Mouse (Mus musculus) heart, embryonic 14.5 days (tissue): ENCODE results near the gene Unc13d. TPM values are rescaled to one million over a fixed set of nuclear protein-coding genes. Genes with fewer than 3 reads are reported as not detected.

Experiments used
- ATAC-seq: fragments of 200-750 bp; cut with Nextera tagmentation; 2 replicates; pipeline ENCODE4 v1.8.0; 2017; ENCODE audit warnings: low read depth, moderate TSS enrichment; ENCODE audit not compliant: insufficient number of reproducible peaks, insufficient read depth, low FRiP score
- H3K27ac ChIP-seq, 2 experiments: fragments of 200-500 bp in 1 of 2; fragments of 300-500 bp in 1 of 2; sonication (generic) in 1 of 2; replicated peaks in 1 of 2; 2 replicates each; pipeline ENCODE4 v1.5.1; 2012 to 2014; ENCODE audit warnings: low read depth in 2 of 2, low read length in 2 of 2, control low read depth in 1 of 2, mild to moderate bottlenecking in 1 of 2, mixed read lengths in 1 of 2; ENCODE audit not compliant: control insufficient read depth in 1 of 2, insufficient read depth in 1 of 2
- H3K27me3 ChIP-seq: fragments of 300-500 bp; sonication (generic); 2 replicates; pipeline ENCODE4 v1.6.1; 2014; ENCODE audit warnings: mild to moderate bottlenecking, low read length, control low read depth; ENCODE audit not compliant: control insufficient read depth, insufficient read depth
- H3K36me3 ChIP-seq: fragments of 300-500 bp; sonication (generic); 2 replicates; pipeline ENCODE4 v1.6.1; 2014; ENCODE audit warnings: mild to moderate bottlenecking, control low read depth, low read length, mixed read lengths; ENCODE audit not compliant: control insufficient read depth, insufficient read depth
- H3K4me1 ChIP-seq, 2 experiments: fragments of 200-500 bp in 1 of 2; fragments of 300-500 bp in 1 of 2; sonication (generic) in 1 of 2; 2 replicates each; pipeline ENCODE4 v1.6.1; 2012 to 2014; ENCODE audit warnings: low read length in 2 of 2, control low read depth in 1 of 2, mixed read lengths in 1 of 2; ENCODE audit not compliant: control insufficient read depth in 2 of 2, insufficient read depth in 2 of 2
- H3K4me2 ChIP-seq: fragments of 300-500 bp; sonication (generic); 2 replicates; pipeline ENCODE4 v1.6.1; 2014; ENCODE audit warnings: mild to moderate bottlenecking, low read length
- H3K4me3 ChIP-seq, 2 experiments: fragments of 200-500 bp in 1 of 2; fragments of 300-500 bp in 1 of 2; sonication (generic) in 1 of 2; 2 replicates each; pipeline ENCODE4 v1.5.1; 2012 to 2014; ENCODE audit warnings: low read length in 2 of 2, mild to moderate bottlenecking in 2 of 2, control low read depth in 1 of 2, low read depth in 1 of 2, moderate library complexity in 1 of 2; ENCODE audit not compliant: control insufficient read depth in 1 of 2, insufficient read depth in 1 of 2
- H3K9ac ChIP-seq: fragments of 300-500 bp; sonication (generic); 2 replicates; pipeline ENCODE4 v1.6.1; 2014; ENCODE audit warnings: mild to moderate bottlenecking, low read length
- H3K9me3 ChIP-seq: fragments of 300-500 bp; sonication (generic); 2 replicates; pipeline ENCODE4 v1.6.1; 2016; ENCODE audit warnings: low read length, control low read depth; ENCODE audit not compliant: control insufficient read depth
- WGBS: fragments of 180-500 bp; shearing (Covaris S2); extraction: QIAGEN DNeasy Blood & Tissue Kit; methylation state at CpG from one replicate; pipeline ENCODE4 v1.1.7; 2014; 5-methylcytosine and 5-hydroxymethylcytosine counted together
- polyA plus RNA-seq: library from polyadenylated mRNA; unstranded; fragments of >200 nt; fragmentation: Nextera tagmentation; extraction: Ambion mirVana; gene quantifications from 2 replicates; pipeline ENCODE4 v1.2.1, GENCODE M21; 2014

Gene Unc13d
- polyA plus RNA-seq, 1 experiment from 2014 or later: 0.69 TPM

GRCm38 (mm10) chr11:116106154-116106962, 28.6 kb upstream of the Unc13d start:
- Histone ChIP-seq H3K27ac (peak overlapping the region; percentile 24 to 83; a peak in 2 of 4 replicates), H3K4me1 (peaks cover 54 to 74% of the 10 kb centered on the region in 2 experiments), H3K9me3 (no peaks in the 10 kb centered on the region), H3K9ac (peak overlapping the region; percentile 95), H3K4me3 (peak overlapping the region in 1 of 2 experiments; percentile 88; a peak in 1 of 4 replicates), H3K27me3 (no peaks in the 10 kb centered on the region), H3K4me2 (peak overlapping the region; percentile 79), H3K36me3 (peaks cover 28% of the 10 kb centered on the region)
- no peak for ATAC-seq
- 42% methylated on average over 32 of the region's 32 CpGs for WGBS

GRCm38 (mm10) chr11:116105065-116105464, 27.3 kb upstream of the Unc13d start:
- Histone ChIP-seq H3K4me1 (peaks cover 63 to 81% of the 10 kb centered on the region in 2 experiments), H3K4me2 (no peak overlapping the region), H3K27ac (peak overlapping the region in 1 of 2 experiments; percentile 98; a peak in 2 of 4 replicates), H3K9me3 (no peaks in the 10 kb centered on the region), H3K9ac (peak overlapping the region; percentile 69), H3K36me3 (peaks cover 28% of the 10 kb centered on the region), H3K27me3 (no peaks in the 10 kb centered on the region), H3K4me3 (no peak overlapping the region)
- 78% methylated on average over 2 of the region's 2 CpGs for WGBS
- ATAC-seq: no peak

- Histone ChIP-seq H3K4me2 (peak overlapping the region; percentile 41), H3K27me3 (no peaks in the 10 kb centered on the region), H3K36me3 (peaks cover 28% of the 10 kb centered on the region), H3K9me3 (no peaks in the 10 kb centered on the region), H3K4me3 (no peak overlapping the region), H3K9ac (peak overlapping the region; percentile 69), H3K4me1 (peaks cover 73 to 90% of the 10 kb centered on the region in 2 experiments), H3K27ac (peak overlapping the region; percentile 97 to 98)
- ATAC-seq: peak; percentile 78
- 22% methylated on average over 13 of the region's 14 CpGs for WGBS
Observed at GRCm38 (mm10) chr11:116104006-116104646, 26.4 kb upstream of the Unc13d start.

DNA sequence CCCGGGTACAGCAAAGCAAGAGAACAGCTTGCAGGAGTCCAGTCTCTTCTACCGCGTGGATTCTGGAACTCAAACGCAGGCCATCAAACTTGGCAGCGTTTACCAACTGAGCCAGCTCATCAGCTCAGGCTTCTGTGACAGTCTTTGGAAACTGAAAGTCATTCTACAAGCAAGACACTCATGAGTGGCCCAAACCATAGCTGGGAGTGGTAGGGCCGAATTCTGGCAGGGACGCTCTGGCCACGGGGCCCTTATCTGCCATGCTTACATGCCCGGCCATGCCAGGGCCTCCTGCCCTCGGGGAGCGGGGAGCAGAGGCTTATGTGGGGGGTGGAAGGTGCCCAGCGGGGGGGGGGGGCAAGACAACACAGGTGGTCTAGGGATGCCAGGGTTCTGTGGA, 25.8 kb upstream of the Unc13d start:
- peak overlapping the region; percentile 41; the same call in 1 of the 2 replicates for H3K4me2 ChIP-seq
- 30% methylated on average over 12 of the region's 12 CpGs for WGBS
- H3K9me3 ChIP-seq: no peaks in the 10 kb centered on the region
- H3K27me3 ChIP-seq: no peaks in the 10 kb centered on the region
- peak overlapping the region; percentile 97 to 98 for H3K27ac ChIP-seq
- ATAC-seq: no peak
- H3K4me3 ChIP-seq: no peak overlapping the region
- H3K36me3 ChIP-seq: peaks cover 28% of the 10 kb centered on the region
- peaks cover 75 to 93% of the 10 kb centered on the region in 2 experiments for H3K4me1 ChIP-seq
- H3K9ac ChIP-seq: peak overlapping the region; percentile 69

DNA sequence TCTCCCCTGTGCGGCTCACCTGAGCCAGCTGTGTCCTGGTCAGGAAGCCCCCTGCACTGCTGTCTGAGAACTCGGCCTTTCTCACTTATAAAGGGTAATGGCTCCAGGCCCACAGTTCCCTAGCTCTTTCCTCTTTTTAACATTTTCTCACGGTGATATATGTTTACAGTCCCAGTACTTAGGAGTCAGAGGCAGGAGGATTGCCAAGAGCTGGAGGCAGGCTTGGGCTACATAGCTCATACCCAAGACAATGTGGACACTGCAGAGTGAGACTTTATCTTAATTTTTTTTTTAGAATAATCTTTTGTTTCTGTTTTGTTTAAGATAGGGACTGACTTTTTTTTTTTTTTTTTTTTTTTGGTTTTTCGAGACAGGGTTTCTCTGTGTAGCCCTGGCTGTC, 24.7 kb upstream of the Unc13d start:
- H3K27ac ChIP-seq: peak overlapping the region; percentile 89 to 98
- peaks cover 22% of the 10 kb centered on the region for H3K36me3 ChIP-seq
- no peaks in the 10 kb centered on the region for H3K27me3 ChIP-seq
- H3K9me3 ChIP-seq: no peaks in the 10 kb centered on the region
- H3K4me3 ChIP-seq: no peak overlapping the region
- peaks cover 65 to 82% of the 10 kb centered on the region in 2 experiments for H3K4me1 ChIP-seq
- no peak overlapping the region for H3K4me2 ChIP-seq
- peak overlapping the region; percentile 63 for H3K9ac ChIP-seq
- 48% methylated on average over 3 of the region's 4 CpGs for WGBS
- ATAC-seq: no peak

- peak overlapping the region; percentile 89 to 98 for H3K27ac ChIP-seq
- peak; percentile 47 for ATAC-seq
Observed at GRCm38 (mm10) chr11:116101931-116102381, 24.2 kb upstream of the Unc13d start.

DNA sequence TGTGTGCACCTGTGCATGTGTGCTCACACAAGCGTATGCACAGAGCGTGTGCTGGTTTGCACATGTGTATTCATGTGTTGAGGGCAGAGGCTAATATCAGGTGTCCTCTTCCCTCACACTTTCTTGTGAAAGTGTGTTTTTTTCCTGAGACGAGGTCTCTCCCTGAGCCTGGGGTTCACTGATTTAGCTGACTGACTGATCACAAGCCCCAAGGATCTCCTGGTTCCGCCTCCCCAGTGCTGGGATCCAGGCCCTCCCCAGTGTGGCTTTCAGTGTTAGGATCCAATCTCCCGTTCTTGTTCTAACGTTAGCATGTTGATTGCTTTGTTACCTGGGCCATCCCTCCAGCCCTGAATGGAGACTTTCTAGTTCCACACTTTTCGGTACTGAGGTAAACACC, 23.1 kb upstream of the Unc13d start:
- Histone ChIP-seq H3K4me3 (no peak overlapping the region), H3K36me3 (peaks cover 6% of the 10 kb centered on the region), H3K9ac (peak overlapping the region; percentile 63), H3K27ac (peak overlapping the region; percentile 89 to 98), H3K27me3 (no peaks in the 10 kb centered on the region), H3K4me2 (no peak overlapping the region), H3K4me1 (peaks cover 52 to 65% of the 10 kb centered on the region in 2 experiments), H3K9me3 (0 out of 2 replicates have a peak, but pooled peaks cover 4% of the 10 kb centered on the region)
- no peak for ATAC-seq
- WGBS: 76% methylated on average over 7 of the region's 7 CpGs

More at GRCm38 (mm10) chr11:116101931-116102381, 24.2 kb upstream of the Unc13d start:
- peaks cover 17% of the 10 kb centered on the region for H3K36me3 ChIP-seq
- H3K9me3 ChIP-seq: no peaks in the 10 kb centered on the region
- no peaks in the 10 kb centered on the region for H3K27me3 ChIP-seq
- no peak overlapping the region for H3K4me3 ChIP-seq
- H3K4me1 ChIP-seq: peaks cover 60 to 77% of the 10 kb centered on the region in 2 experiments
- peak overlapping the region; percentile 63 for H3K9ac ChIP-seq
- peak overlapping the region; percentile 25 for H3K4me2 ChIP-seq
- 26% methylated on average over 11 of the region's 11 CpGs for WGBS
